Mouse (Mus musculus) forebrain, embryonic 10.5 days (tissue): Measurements from ENCODE around the gene Fbxl22. TPM values are rescaled to one million over a fixed set of nuclear protein-coding genes. Genes with fewer than 3 reads are reported as not detected.

Source experiments
- DNase-seq: peaks from one replicate; pipeline ENCODE4 v3.0.0-alpha.2; 2017; ENCODE audit warnings: low spot score; ENCODE audit errors: extremely low spot score
- H3K27ac ChIP-seq: fragments of 300-500 bp; sonication (generic); 2 replicates; pipeline ENCODE4 v1.5.1; 2016; ENCODE audit warnings: mild to moderate bottlenecking
- H3K27me3 ChIP-seq: fragments of 300-500 bp; sonication (generic); 2 replicates; pipeline ENCODE4 v1.6.1; 2016; ENCODE audit warnings: mild to moderate bottlenecking; ENCODE audit not compliant: poor library complexity, severe bottlenecking
- H3K36me3 ChIP-seq: fragments of 300-500 bp; sonication (generic); replicated peaks from 2 replicates; pipeline ENCODE4 v1.6.1; 2016; ENCODE audit warnings: mild to moderate bottlenecking, moderate library complexity
- H3K4me1 ChIP-seq: fragments of 300-500 bp; sonication (generic); 2 replicates; pipeline ENCODE4 v1.6.1; 2016
- H3K4me3 ChIP-seq: fragments of 300-500 bp; sonication (generic); 2 replicates; pipeline ENCODE4 v1.5.1; 2016; ENCODE audit warnings: mild to moderate bottlenecking, moderate library complexity
- H3K9me3 ChIP-seq: fragments of 300-500 bp; sonication (generic); 2 replicates; pipeline ENCODE4 v1.6.1; 2016; ENCODE audit warnings: mild to moderate bottlenecking, moderate library complexity
- WGBS: fragments of 180-500 bp; shearing (Covaris S2); methylation state at CpG from one replicate; pipeline ENCODE4 v1.1.7; 2016; 5-methylcytosine and 5-hydroxymethylcytosine counted together
- polyA plus RNA-seq: library from polyadenylated mRNA; unstranded; fragments of >200 nt; fragmentation: Nextera tagmentation; extraction: Ambion mirVana; gene quantifications from 2 replicates; pipeline ENCODE4 v1.2.1, GENCODE M21; 2016

The Fbxl22 gene
- polyA plus RNA-seq, 1 experiment from 2014 or later, result 1.6 TPM

DNA sequence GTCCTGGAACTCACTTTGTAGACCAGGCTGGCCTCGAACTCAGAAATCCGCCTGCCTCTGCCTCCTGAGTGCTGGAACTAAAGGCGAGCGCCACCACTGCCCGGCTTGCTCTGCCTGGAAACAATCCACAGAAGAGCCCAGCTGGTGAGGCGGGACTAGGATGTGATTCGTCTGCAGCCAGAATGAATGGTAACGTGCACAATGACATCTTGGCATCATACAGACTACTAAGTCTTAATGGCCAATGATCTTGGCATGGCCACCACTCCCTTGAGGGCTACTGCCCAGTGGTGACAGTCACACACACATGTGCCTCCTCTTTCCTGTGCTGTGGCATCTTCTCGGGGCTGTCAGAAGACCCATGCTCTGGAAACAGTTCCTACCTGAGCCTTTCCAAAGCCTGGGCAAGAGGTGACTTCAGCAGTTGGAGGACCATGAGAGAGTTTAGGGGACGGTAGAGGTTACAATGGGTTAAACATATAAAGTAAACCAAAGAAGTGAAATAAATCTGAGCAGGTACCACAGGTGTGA, 1.4 kb upstream of the Fbxl22 start:
- H3K4me3 ChIP-seq, result no peak overlapping the region
- H3K9me3 ChIP-seq, result no peaks in the 10 kb centered on the region
- H3K27me3 ChIP-seq, result no peaks in the 10 kb centered on the region
- peaks cover 36% of the 10 kb centered on the region for H3K4me1 ChIP-seq
- 93% methylated on average over 10 of the region's 10 CpGs for WGBS
- peaks cover 76% of the 10 kb centered on the region for H3K36me3 ChIP-seq
- no peak overlapping the region for H3K27ac ChIP-seq
- no peak for DNase-seq

DNA sequence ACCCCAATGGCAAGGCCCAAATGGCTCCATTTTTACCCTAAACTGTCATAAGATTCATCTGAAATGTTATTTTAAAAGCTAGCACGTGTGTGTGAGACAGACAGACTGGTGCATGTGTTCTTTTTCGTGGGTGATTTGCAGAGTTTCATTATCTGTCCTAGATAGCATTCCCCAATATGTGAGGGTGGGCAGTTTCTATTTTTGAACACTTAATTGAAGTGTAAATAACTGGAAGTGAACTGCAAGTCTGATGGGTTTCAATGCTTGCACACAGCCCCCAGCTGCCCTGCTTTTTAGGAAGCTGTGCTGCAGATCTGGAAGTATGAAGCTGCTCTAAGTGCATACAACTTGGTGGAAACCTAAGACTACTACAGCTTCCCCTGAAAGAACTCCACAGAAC, 722 bp upstream of the Fbxl22 start:
- H3K27me3 ChIP-seq, result no peaks in the 10 kb centered on the region
- 88% methylated on average over 2 of the region's 2 CpGs for WGBS
- H3K9me3 ChIP-seq, result no peaks in the 10 kb centered on the region
- H3K27ac ChIP-seq, result no peak overlapping the region
- no peak for DNase-seq
- peaks cover 74% of the 10 kb centered on the region for H3K36me3 ChIP-seq
- H3K4me3 ChIP-seq, result no peak overlapping the region
- peaks cover 42% of the 10 kb centered on the region for H3K4me1 ChIP-seq

DNA sequence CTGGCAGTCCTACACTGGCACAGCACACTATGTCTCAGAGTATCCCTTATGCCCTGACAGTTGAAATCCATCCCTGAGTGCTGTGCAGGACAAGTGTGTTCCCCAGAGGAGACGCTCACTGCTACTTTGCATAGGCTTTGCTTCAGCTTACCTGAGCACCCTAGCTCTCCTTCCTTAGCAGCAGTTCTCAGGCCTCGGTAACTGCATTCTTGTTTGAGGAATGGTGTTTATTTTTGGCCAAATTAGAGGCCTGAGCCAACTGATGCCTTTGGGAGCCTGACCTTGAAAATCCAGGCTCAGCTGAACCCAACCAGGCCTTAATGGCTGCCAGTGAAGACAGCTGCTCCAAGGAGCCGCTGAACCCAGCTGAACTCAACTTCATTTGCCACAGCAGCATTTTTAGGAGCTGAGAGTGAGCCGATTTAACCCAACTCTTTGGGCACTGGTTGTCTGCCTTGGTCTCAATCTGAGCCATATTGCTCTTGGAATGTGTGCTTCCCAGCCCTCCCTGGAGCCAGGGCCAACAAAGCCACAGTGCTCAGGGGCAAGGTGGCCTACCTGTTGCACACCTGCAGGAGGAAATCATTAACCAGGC, 635 bp downstream of the Fbxl22 start:
- Histone ChIP-seq H3K9me3 (no peaks in the 10 kb centered on the region), H3K4me3 (no peak overlapping the region), H3K27ac (no peak overlapping the region), H3K36me3 (peaks cover 74% of the 10 kb centered on the region), H3K27me3 (no peaks in the 10 kb centered on the region), H3K4me1 (peaks cover 54% of the 10 kb centered on the region)
- 92% methylated on average over 4 of the region's 4 CpGs for WGBS
- DNase-seq, result no peak

GRCm38 (mm10) chr9:66513150-66513549, 1.2 kb downstream of the Fbxl22 start:
- Histone ChIP-seq H3K36me3 (peaks cover 74% of the 10 kb centered on the region), H3K27me3 (no peaks in the 10 kb centered on the region), H3K9me3 (no peaks in the 10 kb centered on the region), H3K27ac (peak overlapping the region; percentile 54; the same call in 1 of the 2 replicates), H3K4me1 (peaks cover 56% of the 10 kb centered on the region), H3K4me3 (no peak overlapping the region)
- DNase-seq, result peak; percentile 21

- H3K36me3 ChIP-seq, result peaks cover 74% of the 10 kb centered on the region
- peak; percentile 85 for DNase-seq
- no peaks in the 10 kb centered on the region for H3K27me3 ChIP-seq
- peaks cover 64% of the 10 kb centered on the region for H3K4me1 ChIP-seq
- H3K27ac ChIP-seq, result peak overlapping the region; percentile 96
- under 1% methylated on average over 8 of the region's 8 CpGs for WGBS
- no peaks in the 10 kb centered on the region for H3K9me3 ChIP-seq
- peak overlapping the region; percentile 71 for H3K4me3 ChIP-seq
Observed at GRCm38 (mm10) chr9:66512351-66512671, 2.1 kb downstream of the Fbxl22 start.

DNA sequence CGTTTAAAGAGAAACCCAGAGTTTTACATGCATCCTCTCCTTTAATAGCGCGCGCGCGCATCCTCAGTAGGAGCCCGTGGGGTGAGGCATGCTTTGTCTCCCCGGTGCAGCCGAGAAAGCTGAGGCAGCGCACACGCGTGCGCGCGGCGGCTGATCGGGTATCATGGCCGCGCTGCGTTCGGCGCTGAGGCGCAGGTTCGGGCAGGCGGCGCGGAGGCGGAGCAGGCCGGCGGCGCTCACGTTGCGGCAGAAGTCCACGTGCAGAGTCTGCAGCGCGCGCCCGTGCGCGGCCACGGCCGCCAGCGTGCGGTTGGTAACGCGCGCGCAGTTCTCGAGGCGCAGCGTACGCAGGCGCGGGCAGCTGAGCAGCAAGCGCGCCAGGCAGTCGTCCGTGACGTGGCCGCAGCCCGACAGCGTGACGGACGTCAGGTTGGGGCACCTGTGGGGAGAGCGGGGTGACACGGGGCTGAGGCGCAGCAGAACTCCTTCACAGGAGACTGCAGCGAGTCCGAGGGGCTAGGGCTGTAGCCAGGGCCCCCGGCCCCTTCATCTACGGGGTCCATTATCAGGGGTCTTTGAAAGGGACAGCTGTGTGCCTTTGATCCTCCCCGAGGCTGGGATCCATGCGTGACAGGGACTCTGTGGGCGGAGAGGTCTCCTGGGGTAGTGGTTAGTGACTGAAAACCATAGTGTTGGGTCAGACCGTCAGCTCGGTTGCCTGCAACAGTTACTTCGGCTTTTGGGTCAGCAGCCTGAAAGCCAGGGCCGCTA, 2.6 kb downstream of the Fbxl22 start:
- H3K36me3 ChIP-seq, result peaks cover 74% of the 10 kb centered on the region
- no peaks in the 10 kb centered on the region for H3K9me3 ChIP-seq
- under 1% methylated on average over 77 of the region's 78 CpGs for WGBS

GRCm38 (mm10) chr9:66510944-66511343, 3.4 kb downstream of the Fbxl22 start:
- H3K27ac ChIP-seq, result peak overlapping the region; percentile 96
- peak; percentile 25 for DNase-seq
- peak overlapping the region; percentile 71 for H3K4me3 ChIP-seq
- 6% methylated on average over 2 of the region's 2 CpGs for WGBS
- peaks cover 74% of the 10 kb centered on the region for H3K36me3 ChIP-seq
- H3K27me3 ChIP-seq, result no peaks in the 10 kb centered on the region
- peaks cover 77% of the 10 kb centered on the region for H3K4me1 ChIP-seq
- no peaks in the 10 kb centered on the region for H3K9me3 ChIP-seq

More for the DNA sequence above, 2.6 kb downstream of the Fbxl22 start:
- peak overlapping the region; percentile 96 for H3K27ac ChIP-seq
- DNase-seq, result peak; percentile 87
- H3K4me1 ChIP-seq, result peaks cover 69% of the 10 kb centered on the region
- no peaks in the 10 kb centered on the region for H3K27me3 ChIP-seq
- peak overlapping the region; percentile 71 for H3K4me3 ChIP-seq

DNA sequence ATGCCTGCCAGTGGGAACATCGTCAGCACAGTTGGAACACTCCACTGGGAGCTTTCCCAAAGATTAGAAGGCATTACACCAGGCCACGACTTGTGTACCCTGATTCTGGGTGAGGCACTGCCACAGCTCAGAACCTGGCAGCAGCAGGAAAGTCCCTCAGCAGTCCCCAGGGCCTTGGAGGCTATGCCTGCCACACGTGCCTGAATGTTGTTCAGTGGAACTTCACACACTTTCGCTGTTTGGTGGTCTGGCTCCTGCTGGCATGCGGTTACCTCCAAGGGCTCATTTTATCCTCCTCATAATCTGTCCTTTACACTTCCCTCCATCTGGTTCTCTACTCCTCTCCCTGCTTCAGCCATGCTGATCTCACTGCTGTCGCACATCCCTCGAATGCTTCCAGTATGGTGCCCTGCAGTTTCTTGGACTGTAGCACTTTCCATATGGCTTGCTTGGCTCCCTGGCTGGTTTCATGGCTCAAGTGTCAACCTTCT, 4.0 kb downstream of the Fbxl22 start:
- WGBS, result 80% methylated on average over 7 of the region's 7 CpGs
- Histone ChIP-seq H3K27ac (peak overlapping the region; percentile 96), H3K27me3 (no peaks in the 10 kb centered on the region), H3K4me3 (no peak overlapping the region; the same call in 1 of the 2 replicates), H3K9me3 (no peaks in the 10 kb centered on the region), H3K4me1 (peaks cover 83% of the 10 kb centered on the region), H3K36me3 (peaks cover 72% of the 10 kb centered on the region)
- DNase-seq, result no peak

GRCm38 (mm10) chr9:66508890-66509399, 5.4 kb downstream of the Fbxl22 start:
- Histone ChIP-seq H3K4me3 (no peak overlapping the region), H3K9me3 (no peaks in the 10 kb centered on the region), H3K27me3 (no peaks in the 10 kb centered on the region), H3K4me1 (peaks cover 93% of the 10 kb centered on the region), H3K36me3 (peaks cover 72% of the 10 kb centered on the region), H3K27ac (peak overlapping the region; percentile 53; the same call in 1 of the 2 replicates)
- no peak for DNase-seq
- 83% methylated on average over 4 of the region's 4 CpGs for WGBS

DNA sequence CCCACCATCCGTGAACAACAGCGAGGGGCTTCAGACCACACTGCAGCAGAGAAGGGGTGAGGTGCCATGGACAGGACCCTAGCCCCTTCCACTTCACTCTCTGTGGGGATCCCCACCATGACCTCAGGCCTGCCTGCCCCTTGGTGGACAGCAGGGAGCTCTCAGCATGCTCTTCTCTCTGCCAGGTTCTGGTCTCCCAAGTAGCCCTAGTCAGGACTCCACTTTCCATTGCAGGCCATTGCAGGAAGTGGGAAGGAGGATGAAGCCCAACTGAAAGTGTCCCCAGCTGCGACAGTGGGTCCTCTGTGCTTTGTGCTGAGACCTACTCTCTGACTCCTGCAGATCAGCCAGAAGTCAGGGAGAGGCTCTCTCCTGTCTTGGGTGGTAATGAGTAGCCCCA, 6.7 kb downstream of the Fbxl22 start:
- WGBS, result 88% methylated on average over 3 of the region's 3 CpGs
- Histone ChIP-seq H3K9me3 (no peaks in the 10 kb centered on the region), H3K4me1 (peaks cover 92% of the 10 kb centered on the region), H3K36me3 (peaks cover 71% of the 10 kb centered on the region), H3K27ac (0 out of 2 replicates have a peak overlapping the region, but pooled peaks have one; percentile 21), H3K27me3 (no peaks in the 10 kb centered on the region), H3K4me3 (no peak overlapping the region)
- DNase-seq, result no peak

DNA sequence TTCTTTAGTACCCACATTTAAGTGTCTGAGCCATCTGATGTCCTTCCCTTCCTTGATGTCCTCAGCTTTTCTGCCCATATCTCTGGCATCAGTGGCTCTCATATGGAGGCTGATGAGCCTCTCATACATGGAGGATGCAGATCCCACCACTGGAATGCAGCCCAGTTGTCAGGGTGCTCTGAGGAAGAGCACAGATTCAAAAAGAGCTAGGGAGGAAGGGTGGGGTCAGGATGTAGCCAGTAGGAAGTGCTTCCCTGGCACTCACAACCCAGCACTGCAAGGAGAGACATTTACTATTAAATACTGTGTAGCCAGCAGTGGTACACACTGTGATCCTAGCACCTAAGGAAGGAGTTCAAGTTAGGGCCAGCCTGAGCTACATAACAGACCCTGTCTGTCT, 8.0 kb downstream of the Fbxl22 start:
- DNase-seq, result no peak
- H3K4me3 ChIP-seq, result no peak overlapping the region
- no peaks in the 10 kb centered on the region for H3K9me3 ChIP-seq
- H3K36me3 ChIP-seq, result peaks cover 83% of the 10 kb centered on the region
- H3K27me3 ChIP-seq, result no peaks in the 10 kb centered on the region
- peaks cover 86% of the 10 kb centered on the region for H3K4me1 ChIP-seq
- H3K27ac ChIP-seq, result peak overlapping the region; percentile 87

DNA sequence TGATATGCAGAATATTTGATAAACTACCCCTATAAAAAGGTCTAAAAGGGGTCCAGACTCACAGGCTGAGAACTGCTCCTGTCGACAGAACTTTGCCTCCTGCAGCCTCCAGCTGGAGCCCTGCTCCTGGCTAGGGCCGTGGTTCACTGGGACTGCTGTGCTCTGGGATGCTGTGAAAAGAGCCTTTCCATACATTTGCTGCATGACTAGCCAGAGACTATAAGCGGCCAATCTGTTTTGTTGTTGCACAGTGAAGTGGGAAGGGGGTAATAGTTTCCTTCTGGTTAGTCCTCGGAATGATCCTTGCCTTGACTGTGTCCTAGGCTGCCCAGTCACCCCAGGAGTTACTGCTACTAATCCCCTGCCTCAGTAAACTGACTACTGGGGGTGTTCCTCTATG, 8.4 kb downstream of the Fbxl22 start:
- WGBS, result 17% methylated on average over 4 of the region's 4 CpGs
- peak overlapping the region; percentile 87 for H3K27ac ChIP-seq
- H3K36me3 ChIP-seq, result peaks cover 87% of the 10 kb centered on the region
- H3K27me3 ChIP-seq, result no peaks in the 10 kb centered on the region
- no peaks in the 10 kb centered on the region for H3K9me3 ChIP-seq
- H3K4me1 ChIP-seq, result peaks cover 82% of the 10 kb centered on the region
- no peak overlapping the region for H3K4me3 ChIP-seq
- peak; percentile 71 for DNase-seq
